Mouse (Mus musculus): ENCODE results near the gene Brms1l.

GRCm38 (mm10) chr12:55825537-55825936 lies 10.6 kb upstream of the Brms1l start:
- TF ChIP-seq CTCF (IDR thresholded peaks at IDR 0.05 in 2 of 3, conservative IDR thresholded peaks at IDR 0.05 in 1 of 3; ENCODE audit: control insufficient read depth in 1 of 3, insufficient read depth in 1 of 3, low read depth in 2 of 3, low read length in 3 of 3, poor library complexity in 1 of 3, severe bottlenecking in 1 of 3) (peak in 2 of 3 experiments; percentile 29 to 37; a peak in 3 of 6 replicates), POLR2AphosphoS5 (IDR thresholded peaks at IDR 0.05; ENCODE audit: borderline replicate concordance, low read depth, low read length) (no peak), POLR2A (IDR thresholded peaks at IDR 0.05; ENCODE audit: control insufficient read depth in 1 of 2, insufficient read depth in 1 of 2, low read depth in 1 of 2, low read length in 2 of 2, poor library complexity in 1 of 2) (no peak), GABPA (IDR thresholded peaks at IDR 0.05; ENCODE audit: low read depth, low read length) (no peak)
